Mouse (Mus musculus): ENCODE measurements around the gene Antxrl. TPM values are rescaled to one million over a fixed set of nuclear protein-coding genes. Genes with fewer than 3 reads are reported as not detected.

The Antxrl gene
- polyA plus RNA-seq, 1 experiment from 2014 or later, result not detected

GRCm38 (mm10) chr14:34120923-34121351, 68.4 kb downstream of the Antxrl start:
- no peaks in the 10 kb centered on the region for H3K9me3 ChIP-seq (ENCODE audit: low read length)
- no peak overlapping the region for H3K4me2 ChIP-seq (replicated peaks; ENCODE audit: low read depth, low read length)
- no peaks in the 10 kb centered on the region for H3K36me3 ChIP-seq (ENCODE audit: insufficient read depth, low read length)
- no peak overlapping the region for H3K9ac ChIP-seq (replicated peaks; ENCODE audit: low read length)
- peaks cover 20% of the 10 kb centered on the region for H3K4me1 ChIP-seq (ENCODE audit: insufficient read depth, low read length)
- H3K27ac ChIP-seq (ENCODE audit: low read length), result no peak overlapping the region
- WGBS, result 47% methylated on average over 3 of the region's 3 CpGs
- no peaks in the 10 kb centered on the region for H3K27me3 ChIP-seq (ENCODE audit: insufficient read depth, low read length)
- ATAC-seq (ENCODE audit: low FRiP score, low TSS enrichment), result peak; percentile 70
- no peak overlapping the region for H3K4me3 ChIP-seq (ENCODE audit: low read length)

- H3K9me3 ChIP-seq (ENCODE audit: low read length), result no peaks in the 10 kb centered on the region
Measured at GRCm38 (mm10) chr14:34121691-34122090, 69.2 kb downstream of the Antxrl start.

More at GRCm38 (mm10) chr14:34121691-34122090, 69.2 kb downstream of the Antxrl start:
- H3K9ac ChIP-seq (replicated peaks; ENCODE audit: low read length), result no peak overlapping the region
- 90% methylated on average over 4 of the region's 4 CpGs for WGBS
- H3K4me2 ChIP-seq (replicated peaks; ENCODE audit: low read depth, low read length), result no peak overlapping the region
- H3K4me3 ChIP-seq (ENCODE audit: low read length), result no peak overlapping the region
- H3K36me3 ChIP-seq (ENCODE audit: insufficient read depth, low read length), result no peaks in the 10 kb centered on the region
- ATAC-seq (ENCODE audit: low FRiP score, low TSS enrichment), result no peak
- no peak overlapping the region for H3K27ac ChIP-seq (ENCODE audit: low read length)
- H3K4me1 ChIP-seq (ENCODE audit: insufficient read depth, low read length), result peaks cover 20% of the 10 kb centered on the region
- no peaks in the 10 kb centered on the region for H3K27me3 ChIP-seq (ENCODE audit: insufficient read depth, low read length)

Other genes with a start within 250 kb of the Antxrl start
- gene Gdf10, start 129.1 kb upstream of the Antxrl start, polyA plus RNA-seq (2015; fragmentation: Nextera tagmentation; extraction: Ambion mirVana), result 2.9 and 4.0 TPM in 2 replicates
- 0.08 TPM in 1 of 2 replicates, not detected in the other for gene Gdf2, start 111.7 kb upstream of the Antxrl start, polyA plus RNA-seq (2015; fragmentation: Nextera tagmentation; extraction: Ambion mirVana)
- gene Rbp3, start 98.7 kb upstream of the Antxrl start, polyA plus RNA-seq (2015; fragmentation: Nextera tagmentation; extraction: Ambion mirVana), result not detected in 2 replicates
- not detected in 2 replicates for gene Zfp488, start 73.9 kb upstream of the Antxrl start, polyA plus RNA-seq (2015; fragmentation: Nextera tagmentation; extraction: Ambion mirVana)
- not detected in 2 replicates for gene Gm30083, start 37.5 kb upstream of the Antxrl start, polyA plus RNA-seq (2015; fragmentation: Nextera tagmentation; extraction: Ambion mirVana)
- not detected in 2 replicates for gene Gm5460, start 35.9 kb upstream of the Antxrl start, polyA plus RNA-seq (2015; fragmentation: Nextera tagmentation; extraction: Ambion mirVana)
- 1.6 and 2.7 TPM in 2 replicates for gene Anxa8, start 33.3 kb downstream of the Antxrl start, polyA plus RNA-seq (2015; fragmentation: Nextera tagmentation; extraction: Ambion mirVana)
- gene A630023A22Rik, start 50.0 kb downstream of the Antxrl start, polyA plus RNA-seq (2015; fragmentation: Nextera tagmentation; extraction: Ambion mirVana), result not detected in 2 replicates
- 0.06 and 0.10 TPM in 2 replicates for gene Npy4r, start 99.8 kb downstream of the Antxrl start, polyA plus RNA-seq (2015; fragmentation: Nextera tagmentation; extraction: Ambion mirVana)
- 0.58 and 1.1 TPM in 2 replicates for gene Gprin2, start 148.9 kb downstream of the Antxrl start, polyA plus RNA-seq (2015; fragmentation: Nextera tagmentation; extraction: Ambion mirVana)
- gene Syt15, start 166.9 kb downstream of the Antxrl start, polyA plus RNA-seq (2015; fragmentation: Nextera tagmentation; extraction: Ambion mirVana), result 0.92 and 1.1 TPM in 2 replicates

Data from kidney, embryonic 16.5 days (tissue).